Mouse (Mus musculus) lung, adult 2 months (tissue): ENCODE results near the gene Gtf2h3.

Experiments used
- CTCF ChIP-seq: fragments of 200-500 bp; IDR thresholded peaks from 2 replicates; pipeline ENCODE4 v1.5.1; 2011; ENCODE audit warnings: mild to moderate bottlenecking, low read length, control low read depth; ENCODE audit not compliant: insufficient read depth
- POLR2A ChIP-seq: fragments of 200-500 bp; IDR thresholded peaks from 2 replicates; pipeline ENCODE4 v1.6.1; 2011; ENCODE audit warnings: low read depth, mild to moderate bottlenecking, control low read depth, low read length, borderline replicate concordance; ENCODE audit errors: extremely low read depth

GRCm38 (mm10) chr5:124541602-124541973 lies 37.4 kb upstream of the Gtf2h3 start:
- TF ChIP-seq CTCF (no peak), POLR2A (no peak)
